Mouse (Mus musculus): Measurements from ENCODE around the gene Zfp976. TPM values are rescaled to one million over a fixed set of nuclear protein-coding genes. Genes with fewer than 3 reads are reported as not detected.

The Zfp976 gene
- polyA plus RNA-seq, 1 experiment from 2014 or later: 2.5 TPM

Small RNA genes within 50 kb of the gene (microRNA-seq; reads per million reads assigned to microRNA genes)
- gene Gm24938: not detected

Other genes with a start within 250 kb of the Zfp976 start
- not detected in 2 replicates for gene 4933421I07Rik, start 194.5 kb downstream of the Zfp976 start, polyA plus RNA-seq (2015; fragmentation: Nextera tagmentation; extraction: Ambion mirVana)
- 11.6 and 11.7 TPM in 2 replicates for gene Zfp141, start 136.8 kb downstream of the Zfp976 start, polyA plus RNA-seq (2015; fragmentation: Nextera tagmentation; extraction: Ambion mirVana)
- not detected in 2 replicates for gene Gm21028, start 64.0 kb downstream of the Zfp976 start, polyA plus RNA-seq (2015; fragmentation: Nextera tagmentation; extraction: Ambion mirVana)
- 1.3 and 1.4 TPM in 2 replicates for gene Zfp977, start 50.0 kb downstream of the Zfp976 start, polyA plus RNA-seq (2015; fragmentation: Nextera tagmentation; extraction: Ambion mirVana)
- 6.4 and 6.7 TPM in 2 replicates for gene Zfp975, start 50.2 kb upstream of the Zfp976 start, polyA plus RNA-seq (2015; fragmentation: Nextera tagmentation; extraction: Ambion mirVana)
- gene Gm17067, start 84.4 kb upstream of the Zfp976 start, polyA plus RNA-seq (2015; fragmentation: Nextera tagmentation; extraction: Ambion mirVana): not detected in 2 replicates
- gene Vmn2r62, start 150.9 kb upstream of the Zfp976 start, polyA plus RNA-seq (2015; fragmentation: Nextera tagmentation; extraction: Ambion mirVana): not detected in 2 replicates
- not detected in 2 replicates for gene Gm2381, start 224.6 kb upstream of the Zfp976 start, polyA plus RNA-seq (2015; fragmentation: Nextera tagmentation; extraction: Ambion mirVana)

Measured in hindbrain, embryonic 15.5 days (tissue).